Mouse (Mus musculus) neural tube, embryonic 15.5 days (tissue): Measurements from ENCODE around the gene Hapln2. TPM values are rescaled to one million over a fixed set of nuclear protein-coding genes. Genes with fewer than 3 reads are reported as not detected.

Source experiments
- ATAC-seq: fragments of 200-750 bp; cut with Nextera tagmentation; 2 replicates; pipeline ENCODE4 v1.8.0; 2017; ENCODE audit warnings: mild to moderate bottlenecking, moderate TSS enrichment, moderate library complexity; ENCODE audit not compliant: low FRiP score
- H3K27ac ChIP-seq: fragments of 300-500 bp; sonication (generic); replicated peaks from 2 replicates; pipeline ENCODE4 v1.5.1; 2015; ENCODE audit warnings: mild to moderate bottlenecking, inconsistent platforms
- H3K27me3 ChIP-seq: fragments of 300-500 bp; sonication (generic); replicated peaks from 2 replicates; pipeline ENCODE4 v1.6.1; 2015; ENCODE audit warnings: inconsistent platforms
- H3K36me3 ChIP-seq: fragments of 300-500 bp; sonication (generic); 2 replicates; pipeline ENCODE4 v1.6.1; 2015; ENCODE audit warnings: inconsistent platforms
- H3K4me1 ChIP-seq: fragments of 300-500 bp; sonication (generic); 2 replicates; pipeline ENCODE4 v1.6.1; 2015; ENCODE audit warnings: inconsistent platforms
- H3K4me2 ChIP-seq: fragments of 300-500 bp; sonication (generic); 2 replicates; pipeline ENCODE4 v1.6.1; 2015; ENCODE audit warnings: inconsistent platforms, mild to moderate bottlenecking, moderate library complexity
- H3K4me3 ChIP-seq: fragments of 300-500 bp; sonication (generic); replicated peaks from 2 replicates; pipeline ENCODE4 v1.5.1; 2015; ENCODE audit warnings: mild to moderate bottlenecking, inconsistent platforms
- H3K9ac ChIP-seq: fragments of 300-500 bp; sonication (generic); replicated peaks from 2 replicates; pipeline ENCODE4 v1.6.1; 2015; ENCODE audit warnings: mild to moderate bottlenecking, inconsistent platforms
- H3K9me3 ChIP-seq: fragments of 300-500 bp; sonication (generic); replicated peaks from 2 replicates; pipeline ENCODE4 v1.6.1; 2016; ENCODE audit warnings: inconsistent platforms
- WGBS: fragments of 180-500 bp; shearing (Covaris S2); methylation state at CpG from one replicate; pipeline ENCODE4 v1.1.7; 2015; ENCODE audit warnings: mixed read lengths; 5-methylcytosine and 5-hydroxymethylcytosine counted together
- polyA plus RNA-seq: library from polyadenylated mRNA; unstranded; fragments of >200 nt; fragmentation: Nextera tagmentation; extraction: Ambion mirVana; gene quantifications from 2 replicates; pipeline ENCODE4 v1.2.1, GENCODE M21; 2015

Gene Hapln2
- 0.34 and 0.90 TPM in 2 replicates for polyA plus RNA-seq

DNA sequence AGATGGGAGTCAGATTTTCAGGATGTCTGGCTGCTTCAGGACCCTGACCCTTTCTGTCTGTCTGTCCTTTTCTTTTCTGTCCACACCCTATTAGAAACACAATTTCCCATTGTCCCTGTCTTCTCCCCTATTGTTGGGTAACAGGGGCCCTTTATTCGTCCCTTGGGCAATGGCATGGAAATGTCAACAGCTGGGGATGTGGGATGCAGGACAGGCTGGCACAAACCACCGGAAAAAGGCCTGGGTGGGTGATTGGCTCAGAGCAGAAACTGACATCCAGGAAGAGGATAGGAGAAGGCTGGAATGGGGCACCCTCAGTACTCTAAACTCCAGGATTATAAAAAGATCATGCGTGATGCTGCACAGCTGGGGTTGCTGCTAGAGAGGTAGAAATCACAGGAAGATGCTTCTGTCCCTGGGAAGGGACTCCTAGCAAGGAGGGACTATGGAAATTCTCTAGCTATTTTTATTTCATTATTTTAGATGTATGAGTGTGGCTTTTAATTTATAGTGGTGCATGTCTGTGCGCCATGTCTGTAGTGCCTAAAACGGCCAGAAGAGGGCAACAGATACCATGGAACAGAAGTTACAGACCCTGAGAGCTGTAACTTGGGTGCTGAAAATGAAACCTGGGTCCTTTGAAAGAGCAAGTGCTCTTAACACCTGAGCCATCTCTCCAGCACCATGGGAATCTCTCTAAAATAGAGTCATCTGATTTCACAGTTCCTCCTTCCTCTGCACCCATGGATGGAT, at the start of gene Hapln2:
TSS of gene Hapln2 (minus strand) at position 150 of the 753 bp plus-strand sequence.
- ATAC-seq: no peak
- H3K27me3 ChIP-seq: peaks cover 79% of the 10 kb centered on the region
- WGBS: 43% methylated on average over 5 of the region's 5 CpGs
- H3K36me3 ChIP-seq: no peaks in the 10 kb centered on the region
- no peak within 1 kb of the TSS for H3K4me3 ChIP-seq
- H3K4me2 ChIP-seq: no peak within 1 kb of the TSS
- no peak within 1 kb of the TSS for H3K27ac ChIP-seq
- H3K9me3 ChIP-seq: no peaks in the 10 kb centered on the region
- H3K4me1 ChIP-seq: peaks cover 17% of the 10 kb centered on the region
- H3K9ac ChIP-seq: no peak within 1 kb of the TSS

DNA sequence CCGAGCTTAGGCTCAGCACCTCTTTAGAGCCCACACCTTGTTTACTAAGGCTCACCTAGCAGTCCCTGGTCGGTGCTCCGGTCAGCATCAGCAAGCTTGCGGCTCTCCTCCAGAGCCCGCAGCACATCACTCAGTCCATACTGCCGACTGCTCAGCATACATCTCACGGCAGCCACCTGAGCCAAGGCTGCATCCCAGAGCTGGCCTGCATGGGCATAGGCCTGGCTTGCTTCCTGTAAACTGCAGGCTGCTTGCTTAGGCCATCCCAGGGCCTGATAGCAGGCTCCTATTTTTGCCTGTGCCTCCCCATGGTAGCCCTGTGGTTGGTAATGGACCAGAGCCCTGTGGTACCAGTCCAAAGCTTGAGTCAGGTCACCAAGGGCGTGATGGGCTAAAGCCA, 47.4 kb upstream of the Hapln2 start:
- no peak for ATAC-seq
- H3K4me1 ChIP-seq: no peaks in the 10 kb centered on the region; the same call in 1 of the 2 replicates
- H3K36me3 ChIP-seq: no peaks in the 10 kb centered on the region
- H3K9me3 ChIP-seq: no peaks in the 10 kb centered on the region
- no peak overlapping the region for H3K9ac ChIP-seq
- no peak overlapping the region for H3K27ac ChIP-seq
- H3K4me2 ChIP-seq: no peak overlapping the region
- H3K4me3 ChIP-seq: no peak overlapping the region
- H3K27me3 ChIP-seq: peaks cover 6% of the 10 kb centered on the region; the same call in 1 of the 2 replicates
- WGBS: 79% methylated on average over 8 of the region's 8 CpGs

GRCm38 (mm10) chr3:88074351-88074750, 47.0 kb upstream of the Hapln2 start:
- no peaks in the 10 kb centered on the region for H3K9me3 ChIP-seq
- ATAC-seq: no peak
- no peak overlapping the region for H3K4me3 ChIP-seq
- no peak overlapping the region for H3K4me2 ChIP-seq
- 67% methylated on average over 2 of the region's 2 CpGs for WGBS
- no peak overlapping the region for H3K27ac ChIP-seq
- H3K36me3 ChIP-seq: no peaks in the 10 kb centered on the region
- H3K9ac ChIP-seq: no peak overlapping the region
- H3K27me3 ChIP-seq: peaks cover 6% of the 10 kb centered on the region; the same call in 1 of the 2 replicates
- no peaks in the 10 kb centered on the region; the same call in 1 of the 2 replicates for H3K4me1 ChIP-seq

- Histone ChIP-seq H3K36me3 (no peaks in the 10 kb centered on the region), H3K27me3 (peaks cover 6% of the 10 kb centered on the region; the same call in 1 of the 2 replicates), H3K9me3 (no peaks in the 10 kb centered on the region), H3K27ac (no peak overlapping the region), H3K9ac (no peak overlapping the region), H3K4me3 (no peak overlapping the region), H3K4me1 (no peaks in the 10 kb centered on the region; the same call in 1 of the 2 replicates), H3K4me2 (no peak overlapping the region)
- 72% methylated on average over 2 of the region's 2 CpGs for WGBS
- ATAC-seq: no peak
Observed at GRCm38 (mm10) chr3:88073631-88074030, 46.2 kb upstream of the Hapln2 start.

GRCm38 (mm10) chr3:88071783-88072182, 44.4 kb upstream of the Hapln2 start:
- H3K4me1 ChIP-seq: no peaks in the 10 kb centered on the region
- no peak overlapping the region for H3K27ac ChIP-seq
- no peak overlapping the region for H3K4me3 ChIP-seq
- no peaks in the 10 kb centered on the region for H3K36me3 ChIP-seq
- no peak overlapping the region for H3K9ac ChIP-seq
- no peak overlapping the region for H3K4me2 ChIP-seq
- ATAC-seq: peak; percentile 65; the same call in 1 of the 2 replicates
- 2% methylated on average over 5 of the region's 5 CpGs for WGBS
- H3K9me3 ChIP-seq: no peaks in the 10 kb centered on the region
- H3K27me3 ChIP-seq: peaks cover 6% of the 10 kb centered on the region; the same call in 1 of the 2 replicates

GRCm38 (mm10) chr3:88068386-88068785, 41.0 kb upstream of the Hapln2 start:
- Histone ChIP-seq H3K9ac (no peak overlapping the region), H3K27ac (no peak overlapping the region), H3K4me3 (no peak overlapping the region), H3K27me3 (peaks cover 6% of the 10 kb centered on the region; the same call in 1 of the 2 replicates), H3K36me3 (no peaks in the 10 kb centered on the region), H3K4me2 (no peak overlapping the region), H3K4me1 (no peaks in the 10 kb centered on the region), H3K9me3 (no peaks in the 10 kb centered on the region)
- WGBS: 63% methylated on average over 2 of the region's 2 CpGs
- ATAC-seq: no peak

DNA sequence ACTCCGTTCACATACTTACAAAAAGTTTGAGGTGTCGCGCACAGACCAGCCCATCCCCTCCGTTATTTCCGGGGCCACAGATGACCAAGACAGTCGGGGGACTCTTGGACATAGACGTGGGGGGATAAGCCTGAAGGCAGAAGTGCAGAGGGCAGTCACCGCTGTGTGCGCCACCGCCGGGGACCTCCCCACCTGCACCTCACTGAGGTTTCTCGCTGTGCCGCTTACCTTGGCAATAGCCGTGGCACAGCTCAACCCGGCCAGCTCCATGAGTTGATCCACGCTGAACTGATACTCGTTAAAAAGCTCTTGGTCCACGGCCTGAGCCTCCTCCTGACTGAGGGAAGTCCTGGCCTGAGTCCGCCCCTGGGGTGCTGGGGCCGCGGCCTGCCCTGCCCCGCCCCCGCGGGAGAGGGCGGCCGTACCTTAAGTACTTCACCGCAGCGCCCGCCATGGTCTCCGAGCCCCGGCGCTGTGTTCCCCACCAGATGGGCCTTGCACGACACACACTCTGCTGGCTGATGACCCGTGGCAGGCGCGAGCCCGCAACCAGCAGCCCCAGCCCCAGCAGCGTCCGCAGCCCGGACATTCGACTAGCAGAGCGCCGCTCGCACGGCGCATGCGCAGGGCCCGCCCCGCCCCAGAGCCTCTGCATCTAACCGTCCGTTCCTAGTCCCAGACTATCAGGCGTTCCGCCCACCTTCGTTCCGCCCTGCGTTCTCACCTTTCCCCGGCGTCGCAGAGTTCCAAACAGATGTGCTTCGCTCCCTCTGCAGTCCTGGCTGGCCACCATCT, 30.7 kb upstream of the Hapln2 start, which contains the start of gene Naxe:
TSS of gene Naxe (minus strand) at position 594 of the 795 bp plus-strand sequence.
- peak; percentile 95 for ATAC-seq
- Histone ChIP-seq H3K9me3 (no peaks in the 10 kb centered on the region), H3K27ac (peak within 1 kb of the TSS; percentile 81), H3K4me3 (peak within 1 kb of the TSS; percentile 94), H3K4me2 (peak within 1 kb of the TSS; percentile 87), H3K36me3 (peaks cover 35% of the 10 kb centered on the region), H3K27me3 (no peaks in the 10 kb centered on the region), H3K4me1 (peaks cover 22% of the 10 kb centered on the region), H3K9ac (peak within 1 kb of the TSS; percentile 95)
- 1% methylated on average over 60 of the region's 60 CpGs for WGBS

- Histone ChIP-seq H3K9me3 (no peaks in the 10 kb centered on the region), H3K4me3 (peak overlapping the region; percentile 94), H3K36me3 (peaks cover 46% of the 10 kb centered on the region), H3K4me1 (peaks cover 22% of the 10 kb centered on the region), H3K27me3 (no peaks in the 10 kb centered on the region), H3K4me2 (peak overlapping the region; percentile 87), H3K9ac (peak overlapping the region; percentile 95; the same call in 1 of the 2 replicates), H3K27ac (no peak overlapping the region)
- 85% methylated on average over 6 of the region's 6 CpGs for WGBS
- no peak for ATAC-seq
Observed at GRCm38 (mm10) chr3:88057030-88057429, 29.6 kb upstream of the Hapln2 start.

DNA sequence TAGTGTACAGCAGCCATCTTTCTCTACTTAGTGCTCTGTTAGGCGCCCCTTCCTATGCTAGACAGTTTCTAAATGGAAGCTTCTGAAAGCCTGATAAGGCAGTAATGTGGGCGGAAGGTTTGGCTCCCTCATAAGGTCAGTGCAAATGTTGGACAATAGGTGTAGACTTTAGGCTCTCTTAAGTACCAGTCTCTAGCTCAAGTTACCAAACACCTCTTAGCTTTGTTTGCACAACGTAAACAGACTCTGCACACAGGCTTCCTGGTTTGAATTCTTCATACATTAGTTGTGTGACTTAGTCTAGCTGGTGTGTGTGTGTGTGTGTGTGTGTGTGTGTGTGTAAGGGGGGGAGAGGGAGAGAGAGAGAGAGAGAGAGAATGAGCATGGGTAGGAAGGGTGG, 22.1 kb upstream of the Hapln2 start:
- 92% methylated on average over 3 of the region's 3 CpGs for WGBS
- no peak for ATAC-seq
- H3K27ac ChIP-seq: no peak overlapping the region
- no peak overlapping the region for H3K4me2 ChIP-seq
- no peaks in the 10 kb centered on the region for H3K27me3 ChIP-seq
- no peak overlapping the region for H3K4me3 ChIP-seq
- H3K36me3 ChIP-seq: peaks cover 50% of the 10 kb centered on the region
- no peaks in the 10 kb centered on the region for H3K9me3 ChIP-seq
- H3K9ac ChIP-seq: no peak overlapping the region
- peaks cover 4% of the 10 kb centered on the region; the same call in 1 of the 2 replicates for H3K4me1 ChIP-seq

DNA sequence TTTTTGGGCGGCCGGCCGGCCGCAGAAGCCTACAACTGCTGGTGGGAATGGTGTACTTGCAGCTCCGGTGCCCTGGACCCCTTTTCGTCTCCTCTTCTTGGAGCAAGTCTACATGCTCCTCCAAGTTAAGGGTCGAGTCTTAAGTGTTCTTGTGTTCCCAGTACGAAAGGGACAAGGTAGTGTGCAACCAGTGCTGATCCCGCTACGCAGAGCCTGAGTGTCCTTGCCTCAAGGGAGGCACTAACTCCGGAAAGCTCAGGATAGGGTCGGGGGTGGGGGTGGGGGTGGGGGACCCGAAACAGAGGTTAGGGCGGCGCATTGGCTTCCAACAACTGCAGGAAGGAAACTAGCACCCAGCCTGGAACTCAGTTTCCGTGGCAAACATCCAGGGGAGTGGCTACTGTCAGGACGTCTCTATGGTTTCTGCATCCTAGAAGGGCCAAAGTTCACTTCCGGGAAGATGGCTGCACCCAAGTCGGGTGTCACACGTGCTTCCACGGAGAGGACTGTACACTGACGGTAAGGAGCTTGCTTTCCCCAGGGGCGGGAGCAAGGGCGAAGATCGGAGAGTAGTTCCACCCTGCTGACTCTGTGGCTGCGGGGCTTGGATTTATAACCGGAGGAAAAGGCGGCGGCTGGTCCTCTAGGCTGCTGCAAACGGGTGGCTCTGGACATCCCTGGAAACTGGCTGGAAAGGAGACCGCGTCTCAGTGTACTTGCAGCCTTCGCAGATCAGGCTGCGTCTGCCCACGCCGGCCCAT, 15.5 kb upstream of the Hapln2 start, which contains the start of gene Gpatch4:
TSS of gene Gpatch4 (plus strand) at position 448 of the 761 bp plus-strand sequence.
- no peaks in the 10 kb centered on the region for H3K9me3 ChIP-seq

More for the DNA sequence above, 15.5 kb upstream of the Hapln2 start, which contains the start of gene Gpatch4:
- peak within 1 kb of the TSS; percentile 72 for H3K27ac ChIP-seq
- 11% methylated on average over 36 of the region's 36 CpGs for WGBS
- peak within 1 kb of the TSS; percentile 54 for H3K9ac ChIP-seq
- peak; percentile 97 for ATAC-seq
- peaks cover 16% of the 10 kb centered on the region for H3K4me1 ChIP-seq
- 0 out of 2 replicates have a peak, but pooled peaks cover 4% of the 10 kb centered on the region for H3K36me3 ChIP-seq
- peaks cover 25% of the 10 kb centered on the region for H3K27me3 ChIP-seq
- H3K4me2 ChIP-seq: peak within 1 kb of the TSS; percentile 79
- peak within 1 kb of the TSS; percentile 72 for H3K4me3 ChIP-seq
